Comparison of ENCODE assay signal across 8 mouse cellular contexts in the genomic region with DNA sequence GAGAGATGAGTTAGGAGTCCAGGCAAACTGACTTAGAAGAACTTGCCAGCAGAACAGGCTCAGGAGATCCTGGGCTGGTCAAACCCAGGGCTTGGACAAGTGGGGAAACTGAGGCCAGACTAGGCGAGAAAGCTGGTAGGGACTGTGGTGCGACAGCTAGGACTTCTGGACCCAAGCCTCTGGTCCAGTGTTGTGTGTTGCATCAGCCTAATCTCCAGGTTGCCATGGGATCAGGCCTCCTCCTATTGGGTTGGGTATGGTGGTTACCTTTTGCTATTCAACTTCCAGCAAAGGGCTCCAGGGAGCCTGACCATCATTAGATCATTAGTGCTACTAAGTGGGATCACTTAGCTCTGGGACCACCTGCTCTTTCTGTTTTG. TPM values are rescaled to one million over a fixed set of nuclear protein-coding genes. Genes with fewer than 3 reads are reported as not detected.
DNase-seq lines count a peak whose midpoint lies in the region; ATAC-seq and TF ChIP-seq lines count a peak whose summit lies in the region.

No protein-coding gene starts in this region.

- WGBS in lung, adult 2 months: 62% methylated on average over 2 of the region's 2 CpGs
- WGBS in embryonic facial prominence, embryonic 11.5 days: 82% methylated on average over 2 of the region's 2 CpGs
- whole genome bisulfite sequencing in intestine, embryonic 15.5 days: 63% methylated on average over 2 of the region's 2 CpGs
- WGBS in neural tube, embryonic 13.5 days: 67% methylated on average over 2 of the region's 2 CpGs

- H3K9ac ChIP-seq in embryonic facial prominence, embryonic 11.5 days (replicated peaks; ENCODE audit: low read length): peak overlapping the region; percentile 91
- H3K9ac ChIP-seq in intestine, embryonic 15.5 days: peak overlapping the region; percentile 95; the same call in 1 of the 2 replicates
- H3K9ac ChIP-seq in neural tube, embryonic 13.5 days: peak overlapping the region; percentile 92

- H3K9me3 ChIP-seq in embryonic facial prominence, embryonic 11.5 days (replicated peaks; ENCODE audit: control insufficient read depth, low read length): no peaks in the 10 kb centered on the region
- no peaks in the 10 kb centered on the region for H3K9me3 ChIP-seq in intestine, embryonic 15.5 days
- H3K9me3 ChIP-seq in neural tube, embryonic 13.5 days: no peaks in the 10 kb centered on the region

- no peaks in the 10 kb centered on the region; the same call in none of the 2 replicates for H3K4me1 ChIP-seq in lung, adult 2 months (ENCODE audit: control insufficient read depth, insufficient read depth, low read length)
- no peaks in the 10 kb centered on the region for H3K4me1 ChIP-seq in embryonic facial prominence, embryonic 11.5 days (ENCODE audit: control insufficient read depth, insufficient read depth, low read length)
- 0 out of 2 replicates have a peak, but pooled peaks cover 7% of the 10 kb centered on the region for H3K4me1 ChIP-seq in intestine, embryonic 15.5 days (replicated peaks)
- peaks cover 14% of the 10 kb centered on the region for H3K4me1 ChIP-seq in neural tube, embryonic 13.5 days (replicated peaks)

- H3K27ac ChIP-seq in embryonic facial prominence, embryonic 11.5 days (replicated peaks; ENCODE audit: low read depth, low read length): no peak overlapping the region
- no peak overlapping the region for H3K27ac ChIP-seq in intestine, embryonic 15.5 days
- no peak overlapping the region for H3K27ac ChIP-seq in neural tube, embryonic 13.5 days (replicated peaks)

- TF ChIP-seq POLR2A in lung, adult 2 months (IDR thresholded peaks at IDR 0.05; ENCODE audit: borderline replicate concordance, extremely low read depth, low read depth, low read length): peak; percentile 19; the same call in 1 of the 2 replicates

- TF ChIP-seq CTCF in lung, adult 2 months (IDR thresholded peaks at IDR 0.05; ENCODE audit: insufficient read depth, low read length): no peak

- no peaks in the 10 kb centered on the region for H3K36me3 ChIP-seq in embryonic facial prominence, embryonic 11.5 days (replicated peaks; ENCODE audit: control insufficient read depth, insufficient read depth, low read depth, low read length)
- H3K36me3 ChIP-seq in intestine, embryonic 15.5 days: no peaks in the 10 kb centered on the region
- no peaks in the 10 kb centered on the region for H3K36me3 ChIP-seq in neural tube, embryonic 13.5 days

- H3K27me3 ChIP-seq in embryonic facial prominence, embryonic 11.5 days (ENCODE audit: control insufficient read depth, insufficient read depth, low read length): no peaks in the 10 kb centered on the region
- H3K27me3 ChIP-seq in intestine, embryonic 15.5 days (replicated peaks): no peaks in the 10 kb centered on the region
- no peaks in the 10 kb centered on the region for H3K27me3 ChIP-seq in neural tube, embryonic 13.5 days

- no peak for ATAC-seq in embryonic facial prominence, embryonic 11.5 days (replicated peaks; ENCODE audit: insufficient number of reproducible peaks, low FRiP score, low TSS enrichment, low read depth)
- ATAC-seq in intestine, embryonic 15.5 days: no peak
- 0 out of 2 replicates have a peak, but pooled peaks have one; percentile 4 for ATAC-seq in neural tube, embryonic 13.5 days (ENCODE audit: low read depth)

- peak overlapping the region; percentile 70 for H3K4me3 ChIP-seq in lung, adult 2 months (replicated peaks; ENCODE audit: extremely low read depth, low read depth, low read length)
- H3K4me3 ChIP-seq in embryonic facial prominence, embryonic 11.5 days (ENCODE audit: low read depth, low read length): peak overlapping the region; percentile 74
- H3K4me3 ChIP-seq in intestine, embryonic 15.5 days (replicated peaks): peak overlapping the region; percentile 87
- peak overlapping the region; percentile 74 for H3K4me3 ChIP-seq in neural tube, embryonic 13.5 days

- peak overlapping the region; percentile 65 for H3K4me2 ChIP-seq in embryonic facial prominence, embryonic 11.5 days (ENCODE audit: low read depth, low read length)
- peak overlapping the region; percentile 88 for H3K4me2 ChIP-seq in intestine, embryonic 15.5 days (replicated peaks)
- peak overlapping the region; percentile 86 for H3K4me2 ChIP-seq in neural tube, embryonic 13.5 days

- DNase-seq in lung, adult 2 months: no peak
- no peak for DNase-seq in lung, postnatal 14 days
- no peak for DNase-seq in embryonic facial prominence, embryonic 11.5 days (ENCODE audit: low spot score)
- DNase-seq in right cerebral cortex, postnatal 14 days: no peak
- no peak for DNase-seq in urinary bladder, postnatal 4 days (ENCODE audit: low spot score in 2 of 2)
- DNase-seq in thymus, postnatal 0 days (ENCODE audit: low spot score): no peak

RNA-seq across cellular contexts. Expression of gene Otub2, which starts 0.9 kb away (rescaled TPM):
- polyA plus RNA-seq in lung, adult 2 months (2012; rRNA removed): 5.0 and 10.4 TPM in 2 replicates
- 12.2 and 12.5 TPM in 2 replicates for polyA plus RNA-seq in embryonic facial prominence, embryonic 11.5 days (2014; fragmentation: Nextera tagmentation; extraction: Ambion mirVana)
- 5.6 and 6.6 TPM in 2 replicates for polyA plus RNA-seq in intestine, embryonic 15.5 days (2015; fragmentation: Nextera tagmentation; extraction: Ambion mirVana)
- polyA plus RNA-seq in neural tube, embryonic 13.5 days (2015; fragmentation: Nextera tagmentation; extraction: Ambion mirVana): 20.8 and 24.2 TPM in 2 replicates
- polyA plus RNA-seq in thymus, postnatal 0 days (2015; fragmentation: Nextera tagmentation; extraction: Ambion mirVana): 1.9 TPM in 2 replicates

RNA-seq across cellular contexts. Expression of gene 9330161L09Rik, which starts 18.3 kb away (rescaled TPM):
- 0.96 and 1.2 TPM in 2 replicates for polyA plus RNA-seq in lung, adult 2 months (2012; rRNA removed)
- polyA plus RNA-seq in embryonic facial prominence, embryonic 11.5 days (2014; fragmentation: Nextera tagmentation; extraction: Ambion mirVana): 0.42 and 0.43 TPM in 2 replicates
- 0.16 and 0.48 TPM in 2 replicates for polyA plus RNA-seq in intestine, embryonic 15.5 days (2015; fragmentation: Nextera tagmentation; extraction: Ambion mirVana)
- polyA plus RNA-seq in neural tube, embryonic 13.5 days (2015; fragmentation: Nextera tagmentation; extraction: Ambion mirVana): 0.59 and 0.92 TPM in 2 replicates
- 0.14 and 0.21 TPM in 2 replicates for polyA plus RNA-seq in thymus, postnatal 0 days (2015; fragmentation: Nextera tagmentation; extraction: Ambion mirVana)

RNA-seq across cellular contexts. Expression of gene Asb2, which starts 33.5 kb away (rescaled TPM):
- 24.4 and 35.1 TPM in 2 replicates for polyA plus RNA-seq in lung, adult 2 months (2012; rRNA removed)
- 0.92 and 1.2 TPM in 2 replicates for polyA plus RNA-seq in embryonic facial prominence, embryonic 11.5 days (2014; fragmentation: Nextera tagmentation; extraction: Ambion mirVana)
- polyA plus RNA-seq in intestine, embryonic 15.5 days (2015; fragmentation: Nextera tagmentation; extraction: Ambion mirVana): 16.5 and 17.9 TPM in 2 replicates
- 1.6 and 1.9 TPM in 2 replicates for polyA plus RNA-seq in neural tube, embryonic 13.5 days (2015; fragmentation: Nextera tagmentation; extraction: Ambion mirVana)
- polyA plus RNA-seq in thymus, postnatal 0 days (2015; fragmentation: Nextera tagmentation; extraction: Ambion mirVana): 5.2 and 5.6 TPM in 2 replicates

RNA-seq across cellular contexts. Expression of gene Ddx24, which starts 36.3 kb away (rescaled TPM):
- polyA plus RNA-seq in lung, adult 2 months (2012; rRNA removed): 33.4 and 35.6 TPM in 2 replicates
- 114 TPM in 2 replicates for polyA plus RNA-seq in embryonic facial prominence, embryonic 11.5 days (2014; fragmentation: Nextera tagmentation; extraction: Ambion mirVana)
- 90.6 and 99.4 TPM in 2 replicates for polyA plus RNA-seq in intestine, embryonic 15.5 days (2015; fragmentation: Nextera tagmentation; extraction: Ambion mirVana)
- 167 and 170 TPM in 2 replicates for polyA plus RNA-seq in neural tube, embryonic 13.5 days (2015; fragmentation: Nextera tagmentation; extraction: Ambion mirVana)
- 139 and 165 TPM in 2 replicates for polyA plus RNA-seq in thymus, postnatal 0 days (2015; fragmentation: Nextera tagmentation; extraction: Ambion mirVana)

RNA-seq across cellular contexts. Expression of gene Ifi27, which starts 44.7 kb away (rescaled TPM):
- polyA plus RNA-seq in lung, adult 2 months (2012; rRNA removed): 339 and 380 TPM in 2 replicates
- 3.5 and 3.7 TPM in 2 replicates for polyA plus RNA-seq in embryonic facial prominence, embryonic 11.5 days (2014; fragmentation: Nextera tagmentation; extraction: Ambion mirVana)
- polyA plus RNA-seq in intestine, embryonic 15.5 days (2015; fragmentation: Nextera tagmentation; extraction: Ambion mirVana): 45.6 and 48.8 TPM in 2 replicates
- 6.2 and 9.4 TPM in 2 replicates for polyA plus RNA-seq in neural tube, embryonic 13.5 days (2015; fragmentation: Nextera tagmentation; extraction: Ambion mirVana)
- polyA plus RNA-seq in thymus, postnatal 0 days (2015; fragmentation: Nextera tagmentation; extraction: Ambion mirVana): 160 and 162 TPM in 2 replicates
